Mouse (Mus musculus) lung, adult 2 months (tissue): Measurements from ENCODE around the gene Tcl1b5.
"Not testable (repeated sequence)": the region's sequence is repeated elsewhere in the genome, so short reads cannot be mapped to it uniquely, and the experiment has no call there.

ENCODE experiments used
- CTCF ChIP-seq: fragments of 200-500 bp; IDR thresholded peaks from 2 replicates; pipeline ENCODE4 v1.5.1; 2011; ENCODE audit warnings: mild to moderate bottlenecking, low read length, control low read depth; ENCODE audit not compliant: insufficient read depth
- POLR2A ChIP-seq: fragments of 200-500 bp; IDR thresholded peaks from 2 replicates; pipeline ENCODE4 v1.6.1; 2011; ENCODE audit warnings: low read depth, mild to moderate bottlenecking, control low read depth, low read length, borderline replicate concordance; ENCODE audit errors: extremely low read depth

- 0 out of 2 replicates have a peak, but pooled peaks have one; percentile 1 for TF ChIP-seq CTCF
- TF ChIP-seq POLR2A = not testable (repeated sequence)
Measured at GRCm38 (mm10) chr12:105188980-105189379, 12.8 kb downstream of the Tcl1b5 start.
